Mouse (Mus musculus) frontal cortex, postnatal 10 days (tissue): ENCODE results near the gene Samhd1.

ENCODE experiments used
- DNase-seq, 2 experiments: peaks; one replicate each; pipeline ENCODE4 v3.0.0; 2022; ENCODE audit warnings: low spot score in 2 of 2, mixed read lengths in 1 of 2

The Samhd1 gene

DNA sequence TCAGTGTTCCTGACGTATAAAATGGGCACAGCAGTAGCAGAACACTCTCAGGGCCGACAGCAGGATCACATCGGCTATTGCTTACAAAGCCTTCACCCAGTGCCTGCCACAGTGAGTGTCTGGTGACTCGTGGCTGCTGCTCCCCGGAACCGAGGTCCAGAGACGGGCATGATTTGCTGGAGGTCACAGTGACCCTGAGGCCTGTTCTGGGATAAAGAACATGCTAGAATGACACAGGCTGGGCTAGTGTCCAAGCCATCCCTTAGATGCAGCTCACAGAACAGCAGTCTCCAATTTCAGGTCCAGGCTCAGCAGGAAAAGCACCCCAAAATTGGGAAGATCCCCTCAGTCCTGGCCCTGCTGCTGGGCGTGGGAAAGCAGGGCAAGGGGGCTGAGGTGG lies 80.8 kb downstream of the Samhd1 start:
- DNase-seq: no peak

DNA sequence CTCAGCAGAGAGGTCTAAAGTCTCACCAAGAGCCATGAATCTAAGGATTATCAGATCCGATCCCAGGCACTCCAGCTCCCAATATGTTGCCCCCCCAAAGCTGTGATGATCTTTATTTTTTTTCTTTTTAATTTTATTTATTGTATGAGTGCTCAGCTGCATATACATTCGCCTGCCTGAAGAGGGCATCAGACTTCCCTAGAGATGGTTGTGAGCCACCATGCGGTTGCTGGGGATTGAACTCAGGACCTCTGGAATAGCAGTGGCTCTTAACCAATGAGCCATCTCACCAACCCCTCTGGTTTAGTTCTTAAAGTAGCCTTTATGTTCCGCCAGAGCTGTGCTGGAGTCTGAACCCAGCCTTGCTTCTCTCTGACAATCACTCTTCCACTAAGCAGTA lies 81.3 kb downstream of the Samhd1 start:
- DNase-seq: no peak

DNA sequence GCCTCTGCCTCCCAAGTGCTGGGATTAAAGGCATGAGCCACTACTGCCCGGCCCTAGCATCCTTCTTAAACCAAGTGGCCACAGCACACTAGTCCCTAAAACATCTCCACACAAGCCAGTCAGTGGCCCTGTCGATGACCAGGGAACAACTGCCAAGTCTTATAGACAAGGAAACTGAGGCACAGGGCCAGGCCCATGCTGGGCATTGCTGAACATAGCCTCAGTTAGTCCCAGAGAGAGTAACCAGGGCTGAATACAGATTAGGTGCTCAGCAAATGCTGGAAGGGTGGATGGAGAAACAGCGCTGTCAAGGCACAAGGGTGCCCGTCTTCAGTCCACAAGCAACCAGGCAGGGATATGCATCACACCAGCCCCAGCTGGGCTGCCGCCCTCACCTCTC lies 81.9 kb downstream of the Samhd1 start:
- DNase-seq: no peak

DNA sequence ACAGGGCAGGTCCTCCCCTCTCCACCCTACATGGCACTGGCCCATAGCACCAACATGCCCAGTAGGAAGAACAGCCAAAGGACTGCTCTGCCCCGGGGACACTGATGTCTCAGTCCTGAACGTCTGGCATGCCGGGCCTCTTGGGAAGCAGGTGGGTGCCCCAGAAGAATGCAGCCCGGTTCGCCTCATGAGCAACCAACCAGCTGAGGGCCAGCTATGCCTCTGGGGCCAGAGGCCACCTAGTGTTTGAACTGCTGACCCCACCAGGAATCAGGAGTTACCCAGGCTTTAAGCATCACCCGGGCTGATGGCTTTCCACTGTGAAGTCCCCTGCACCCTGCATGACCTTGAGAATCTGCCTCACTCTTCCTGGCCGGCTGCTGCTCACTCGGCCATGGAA lies 82.6 kb downstream of the Samhd1 start:
- DNase-seq: no peak

DNA sequence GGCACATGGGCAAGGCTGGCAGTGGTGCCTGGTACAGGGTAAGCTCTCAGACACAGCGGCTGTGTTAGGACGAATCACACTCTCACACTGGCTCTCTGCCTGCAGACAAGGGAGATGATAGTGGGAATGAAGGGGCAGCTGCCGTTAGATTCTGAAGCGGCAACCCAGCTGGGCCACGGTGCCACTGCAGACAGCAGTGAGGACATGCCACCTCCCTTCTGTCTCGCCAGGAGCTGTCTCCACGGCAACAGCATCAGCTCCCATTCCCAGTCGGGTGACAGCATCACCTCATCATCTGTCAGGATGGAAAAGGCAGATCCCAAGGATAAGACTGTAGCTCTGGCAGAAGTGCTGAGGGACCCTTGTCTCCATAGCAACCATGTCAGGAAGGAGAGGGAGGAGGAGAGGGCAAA lies 85.2 kb downstream of the Samhd1 start:
- peak; percentile 65 to 82 for DNase-seq

DNA sequence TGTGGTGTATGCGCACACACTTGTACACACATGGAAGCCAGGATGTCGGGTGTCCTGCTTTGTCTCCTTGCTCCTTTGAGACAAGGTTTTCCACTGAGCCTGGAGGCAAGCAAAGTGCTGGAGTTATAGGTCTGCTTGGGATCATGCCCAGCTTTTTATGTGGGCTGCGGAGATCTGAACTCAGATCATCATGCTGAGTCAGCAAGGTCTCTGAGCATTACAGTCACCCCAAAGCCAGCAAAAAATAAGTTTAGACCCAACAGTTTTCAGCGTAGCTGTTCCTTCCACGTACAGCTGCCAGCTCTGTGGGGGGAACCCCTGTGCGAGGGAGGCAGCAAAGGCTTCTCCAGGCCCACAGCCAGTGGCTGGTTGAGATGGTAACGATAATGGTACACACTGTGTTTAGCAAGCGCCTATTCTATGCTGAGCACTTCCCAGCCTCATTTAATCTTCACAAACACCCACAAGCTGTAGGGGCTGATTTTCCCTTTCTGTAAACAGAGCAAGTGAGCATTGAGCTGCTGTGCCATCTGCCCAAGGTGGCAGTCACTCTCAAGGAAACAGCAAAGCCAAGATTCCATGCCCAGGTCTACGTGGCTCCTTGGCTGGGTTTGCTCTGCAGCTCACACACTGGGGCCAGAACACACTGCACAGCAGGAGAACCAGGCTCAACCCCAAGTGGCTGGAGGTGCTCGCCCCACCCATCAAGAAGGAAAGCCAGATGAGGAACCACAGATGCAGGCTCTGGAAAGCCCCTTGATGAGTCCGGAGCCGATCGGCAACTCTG lies 86.5 kb downstream of the Samhd1 start:
- DNase-seq: peak in 1 of 2 experiments; percentile 71
